8 mouse cellular contexts compared by ENCODE assay signal in genomic region chr6:54811546-54812250, GRCm38 (mm10). TPM values are rescaled to one million over a fixed set of nuclear protein-coding genes. Genes with fewer than 3 reads are reported as not detected.
DNase-seq lines count a peak whose midpoint lies in the region; ATAC-seq and TF ChIP-seq lines count a peak whose summit lies in the region.

No protein-coding gene starts in this region.

- ATAC-seq in embryonic facial prominence, embryonic 14.5 days (ENCODE audit: low read depth): no peak
- ATAC-seq in embryonic facial prominence, embryonic 15.5 days (ENCODE audit: insufficient number of reproducible peaks, low FRiP score, low TSS enrichment, low read depth): no peak
- ATAC-seq in midbrain, postnatal 0 days (ENCODE audit: low FRiP score): no peak

- 63% methylated on average over 11 of the region's 11 CpGs for WGBS in embryonic facial prominence, embryonic 14.5 days
- 88% methylated on average over 11 of the region's 11 CpGs for WGBS in embryonic facial prominence, embryonic 10.5 days
- 67% methylated on average over 11 of the region's 11 CpGs for WGBS in embryonic facial prominence, embryonic 15.5 days
- 61% methylated on average over 11 of the region's 11 CpGs for WGBS in midbrain, postnatal 0 days

- no peaks in the 10 kb centered on the region for H3K27me3 ChIP-seq in embryonic facial prominence, embryonic 14.5 days (replicated peaks; ENCODE audit: control insufficient read depth, insufficient read depth, low read length)
- H3K27me3 ChIP-seq in embryonic facial prominence, embryonic 10.5 days (replicated peaks; ENCODE audit: low read depth, poor library complexity, severe bottlenecking): no peaks in the 10 kb centered on the region; the same call in 1 of the 2 replicates
- H3K27me3 ChIP-seq in embryonic facial prominence, embryonic 15.5 days: no peaks in the 10 kb centered on the region
- no peaks in the 10 kb centered on the region for H3K27me3 ChIP-seq in midbrain, postnatal 0 days (ENCODE audit: insufficient read depth, low read length)

- H3K4me1 ChIP-seq in embryonic facial prominence, embryonic 14.5 days (ENCODE audit: control insufficient read depth, insufficient read depth, low read length): peaks cover 6% of the 10 kb centered on the region
- 0 out of 2 replicates have a peak, but pooled peaks cover 8% of the 10 kb centered on the region for H3K4me1 ChIP-seq in embryonic facial prominence, embryonic 10.5 days
- H3K4me1 ChIP-seq in embryonic facial prominence, embryonic 15.5 days: peaks cover 17% of the 10 kb centered on the region
- no peaks in the 10 kb centered on the region for H3K4me1 ChIP-seq in midbrain, postnatal 0 days (ENCODE audit: insufficient read depth, low read length)

- H3K9me3 ChIP-seq in embryonic facial prominence, embryonic 14.5 days (ENCODE audit: control insufficient read depth, low read length): no peaks in the 10 kb centered on the region
- no peaks in the 10 kb centered on the region for H3K9me3 ChIP-seq in embryonic facial prominence, embryonic 10.5 days
- H3K9me3 ChIP-seq in embryonic facial prominence, embryonic 15.5 days (replicated peaks): no peaks in the 10 kb centered on the region
- no peaks in the 10 kb centered on the region for H3K9me3 ChIP-seq in midbrain, postnatal 0 days (ENCODE audit: low read length)

- H3K36me3 ChIP-seq in embryonic facial prominence, embryonic 14.5 days (ENCODE audit: control insufficient read depth, insufficient read depth, low read length): no peaks in the 10 kb centered on the region
- H3K36me3 ChIP-seq in embryonic facial prominence, embryonic 10.5 days (replicated peaks): no peaks in the 10 kb centered on the region
- no peaks in the 10 kb centered on the region for H3K36me3 ChIP-seq in embryonic facial prominence, embryonic 15.5 days
- no peaks in the 10 kb centered on the region for H3K36me3 ChIP-seq in midbrain, postnatal 0 days (ENCODE audit: insufficient read depth, low read length)

- peak; percentile 59 for DNase-seq in embryonic facial prominence, embryonic 14.5 days (ENCODE audit: low spot score)
- DNase-seq in embryonic facial prominence, embryonic 10.5 days (ENCODE audit: low spot score): no peak
- DNase-seq in Muller cell, postnatal 12 days (ENCODE audit: inconsistent ontology term): peak; percentile 88
- peak; percentile 65 for DNase-seq in heart, postnatal 4 days
- peak; percentile 36 to 74 for DNase-seq in left cerebral cortex, adult 9 months (ENCODE audit: low spot score in 2 of 2)
- peak; percentile 79 for DNase-seq in midbrain, postnatal 0 days (ENCODE audit: low spot score)
- DNase-seq in thymus, postnatal 25 days: no peak

- no peak overlapping the region for H3K4me3 ChIP-seq in embryonic facial prominence, embryonic 14.5 days (ENCODE audit: low read depth, low read length)
- H3K4me3 ChIP-seq in embryonic facial prominence, embryonic 10.5 days: no peak overlapping the region
- H3K4me3 ChIP-seq in embryonic facial prominence, embryonic 15.5 days (replicated peaks): no peak overlapping the region
- H3K4me3 ChIP-seq in midbrain, postnatal 0 days (ENCODE audit: low read depth, low read length): no peak overlapping the region

- no peak overlapping the region for H3K27ac ChIP-seq in embryonic facial prominence, embryonic 14.5 days (replicated peaks; ENCODE audit: low read depth, low read length)
- no peak overlapping the region for H3K27ac ChIP-seq in embryonic facial prominence, embryonic 10.5 days (replicated peaks)
- 0 out of 2 replicates have a peak overlapping the region, but pooled peaks have one; percentile 49 for H3K27ac ChIP-seq in embryonic facial prominence, embryonic 15.5 days (replicated peaks)
- H3K27ac ChIP-seq in midbrain, postnatal 0 days (ENCODE audit: low read depth, low read length): no peak overlapping the region

- TF ChIP-seq CTCF in midbrain, postnatal 0 days (IDR thresholded peaks at IDR 0.05): no peak

- no peak overlapping the region for H3K4me2 ChIP-seq in embryonic facial prominence, embryonic 14.5 days (ENCODE audit: low read depth, low read length)
- H3K4me2 ChIP-seq in embryonic facial prominence, embryonic 15.5 days (replicated peaks): no peak overlapping the region
- no peak overlapping the region for H3K4me2 ChIP-seq in midbrain, postnatal 0 days (ENCODE audit: low read depth, low read length, poor library complexity, severe bottlenecking)

- H3K9ac ChIP-seq in embryonic facial prominence, embryonic 14.5 days (ENCODE audit: low read depth, low read length): no peak overlapping the region
- H3K9ac ChIP-seq in embryonic facial prominence, embryonic 15.5 days: no peak overlapping the region
- H3K9ac ChIP-seq in midbrain, postnatal 0 days (replicated peaks; ENCODE audit: low read length, poor library complexity, severe bottlenecking): no peak overlapping the region

RNA-seq across cellular contexts. Expression of gene Znrf2, which starts 5.0 kb away (rescaled TPM):
- 4.9 and 5.1 TPM in 2 replicates for polyA plus RNA-seq in embryonic facial prominence, embryonic 14.5 days (2014; fragmentation: Nextera tagmentation; extraction: Ambion mirVana)
- 1.8 and 2.5 TPM in 2 replicates for polyA plus RNA-seq in embryonic facial prominence, embryonic 10.5 days (2016; fragmentation: Nextera tagmentation; extraction: Ambion mirVana)
- polyA plus RNA-seq in embryonic facial prominence, embryonic 15.5 days (2015; fragmentation: Nextera tagmentation; extraction: Ambion mirVana): 3.9 and 4.5 TPM in 2 replicates
- total RNA-seq in heart, postnatal 4 days (2021): 10 to 100 TPM; 20.1 to 24.3 TPM
- 32.8 and 49.4 TPM in 2 replicates for total RNA-seq in midbrain, postnatal 0 days (2014; rRNA removed)
- 5.7 and 6.5 TPM in 2 replicates for polyA plus RNA-seq in midbrain, postnatal 0 days (2015; fragmentation: Nextera tagmentation; extraction: Ambion mirVana)

Comparison
In these comparisons a context has a peak if more than half of its experiments do, and no peak if none do; other contexts are left out.
1. DNase-seq: peak in embryonic facial prominence, embryonic 14.5 days (single experiment), Muller cell, postnatal 12 days (single experiment), heart, postnatal 4 days (single experiment), left cerebral cortex, adult 9 months (2 of 2) and midbrain, postnatal 0 days (single experiment); none in embryonic facial prominence, embryonic 10.5 days (single experiment) and thymus, postnatal 25 days (single experiment).